Mouse (Mus musculus) olfactory bulb, adult 2 months (tissue): ENCODE measurements around the gene Fut8.

Source experiments
- CTCF ChIP-seq: fragments of 200-500 bp; IDR thresholded peaks from 2 replicates; pipeline ENCODE4 v1.5.1; 2012; ENCODE audit warnings: low read depth, mild to moderate bottlenecking, low read length, moderate library complexity; ENCODE audit not compliant: insufficient read depth
- POLR2A ChIP-seq: fragments of 200-500 bp; IDR thresholded peaks from 2 replicates; pipeline ENCODE4 v1.6.1; 2012; ENCODE audit warnings: mild to moderate bottlenecking, low read depth, low read length, moderate library complexity; ENCODE audit not compliant: insufficient read depth

DNA sequence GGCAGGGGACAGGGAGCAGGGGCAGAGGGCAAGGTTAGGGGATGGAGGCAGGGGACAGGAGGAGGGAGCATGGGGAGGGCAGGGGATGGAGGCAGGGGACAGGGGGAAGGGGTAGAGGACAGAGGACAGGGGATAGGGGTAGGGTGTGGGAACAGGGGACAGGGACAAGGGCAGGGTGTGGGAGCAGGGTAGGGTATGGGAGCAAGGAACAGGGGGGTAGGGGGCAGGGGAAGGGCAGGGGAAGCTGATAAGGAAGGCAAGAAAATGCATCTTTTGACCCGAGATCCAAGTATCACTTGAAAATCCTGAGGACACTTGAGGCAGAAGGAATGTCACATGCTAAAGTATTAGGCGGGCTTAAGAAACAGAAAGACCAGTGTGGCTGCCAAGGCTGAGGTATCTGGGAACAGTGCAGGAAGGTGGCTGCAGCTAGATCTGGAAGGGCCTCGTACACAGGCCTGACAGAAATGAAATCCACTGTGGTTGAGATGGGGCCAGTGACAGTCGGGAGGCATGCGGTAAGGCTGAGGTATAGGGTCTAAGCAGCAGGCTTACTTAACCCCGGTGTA, 281.7 kb downstream of the Fut8 start:
- TF ChIP-seq CTCF, result no peak
- no peak for TF ChIP-seq POLR2A
